Mouse (Mus musculus): ENCODE data around the gene Irgm1. TPM values are rescaled to one million over a fixed set of nuclear protein-coding genes. Genes with fewer than 3 reads are reported as not detected.
A peak's percentile ranks its signal among the peaks of the same experiment; 100 is the strongest.
"Not testable (repeated sequence)": the region's sequence is repeated elsewhere in the genome, so short reads cannot be mapped to it uniquely, and the experiment has no call there.

Irgm1 gene
- polyA plus RNA-seq, 1 experiment: 20.1 TPM

- H3K9me3 ChIP-seq (replicated peaks; ENCODE audit: control insufficient read depth, insufficient read depth, low read length, poor library complexity, severe bottlenecking): no peaks in the 10 kb centered on the region
- no peak overlapping the region for H3K9ac ChIP-seq (ENCODE audit: low read depth, poor library complexity, severe bottlenecking)
- no peaks in the 10 kb centered on the region for H3K4me1 ChIP-seq (ENCODE audit: control insufficient read depth, insufficient read depth, low read length)
- H3K36me3 ChIP-seq (ENCODE audit: control insufficient read depth, insufficient read depth, low read length, poor library complexity, severe bottlenecking): no peaks in the 10 kb centered on the region
- H3K4me3 ChIP-seq (ENCODE audit: low read depth, low read length): no peak overlapping the region
- no peak overlapping the region for H3K27ac ChIP-seq (ENCODE audit: insufficient read depth, low read length)
- 0 out of 2 replicates have a peak, but pooled peaks cover 2% of the 10 kb centered on the region for H3K27me3 ChIP-seq (ENCODE audit: control insufficient read depth, insufficient read depth, low read length, poor library complexity, severe bottlenecking)
- TF ChIP-seq CTCF (IDR thresholded peaks at IDR 0.05; ENCODE audit: low read depth, low read length): peak; percentile 53
- TF ChIP-seq EP300 (IDR thresholded peaks at IDR 0.05; ENCODE audit: insufficient read depth, low read depth, low read length): no peak
These were observed 20.1 kb downstream of the Irgm1 start for GRCm38 (mm10) chr11:48851270-48851995.

GRCm38 (mm10) chr11:48850240-48850639 is 21.2 kb downstream of the Irgm1 start:
- H3K4me3 ChIP-seq (ENCODE audit: low read depth, low read length): no peak overlapping the region
- H3K4me1 ChIP-seq (ENCODE audit: control insufficient read depth, insufficient read depth, low read length): peaks cover under 1% of the 10 kb centered on the region
- H3K9me3 ChIP-seq (replicated peaks; ENCODE audit: control insufficient read depth, insufficient read depth, low read length, poor library complexity, severe bottlenecking): no peaks in the 10 kb centered on the region
- H3K27ac ChIP-seq (ENCODE audit: insufficient read depth, low read length): no peak overlapping the region
- TF ChIP-seq EP300 (IDR thresholded peaks at IDR 0.05; ENCODE audit: insufficient read depth, low read depth, low read length): no peak
- TF ChIP-seq POLR2A (IDR thresholded peaks at IDR 0.05; ENCODE audit: insufficient read depth, low read length): no peak
- no peak for TF ChIP-seq CTCF (IDR thresholded peaks at IDR 0.05; ENCODE audit: low read depth, low read length)
- H3K9ac ChIP-seq (ENCODE audit: low read depth, poor library complexity, severe bottlenecking): no peak overlapping the region
- H3K27me3 ChIP-seq (ENCODE audit: control insufficient read depth, insufficient read depth, low read length, poor library complexity, severe bottlenecking): 0 out of 2 replicates have a peak, but pooled peaks cover 2% of the 10 kb centered on the region
- H3K36me3 ChIP-seq (ENCODE audit: control insufficient read depth, insufficient read depth, low read length, poor library complexity, severe bottlenecking): no peaks in the 10 kb centered on the region

- peaks cover 3% of the 10 kb centered on the region for H3K4me1 ChIP-seq (ENCODE audit: control insufficient read depth, insufficient read depth, low read length)
These were observed 24.6 kb downstream of the Irgm1 start for GRCm38 (mm10) chr11:48846881-48847280.

GRCm38 (mm10) chr11:48846362-48846761 is 25.1 kb downstream of the Irgm1 start:
- H3K4me3 ChIP-seq (ENCODE audit: low read depth, low read length); H3K9ac ChIP-seq (ENCODE audit: low read depth, poor library complexity, severe bottlenecking); H3K27ac ChIP-seq (ENCODE audit: insufficient read depth, low read length); H3K27me3 ChIP-seq (ENCODE audit: control insufficient read depth, insufficient read depth, low read length, poor library complexity, severe bottlenecking); H3K36me3 ChIP-seq (ENCODE audit: control insufficient read depth, insufficient read depth, low read length, poor library complexity, severe bottlenecking); H3K9me3 ChIP-seq (replicated peaks; ENCODE audit: control insufficient read depth, insufficient read depth, low read length, poor library complexity, severe bottlenecking); H3K4me1 ChIP-seq (ENCODE audit: control insufficient read depth, insufficient read depth, low read length): not testable (repeated sequence)

More at GRCm38 (mm10) chr11:48846881-48847280, 24.6 kb downstream of the Irgm1 start:
- H3K9ac ChIP-seq (ENCODE audit: low read depth, poor library complexity, severe bottlenecking): no peak overlapping the region
- no peaks in the 10 kb centered on the region for H3K36me3 ChIP-seq (ENCODE audit: control insufficient read depth, insufficient read depth, low read length, poor library complexity, severe bottlenecking)
- no peak overlapping the region for H3K4me3 ChIP-seq (ENCODE audit: low read depth, low read length)
- no peaks in the 10 kb centered on the region for H3K27me3 ChIP-seq (ENCODE audit: control insufficient read depth, insufficient read depth, low read length, poor library complexity, severe bottlenecking)
- TF ChIP-seq POLR2A (IDR thresholded peaks at IDR 0.05; ENCODE audit: insufficient read depth, low read length) (no peak), CTCF (IDR thresholded peaks at IDR 0.05; ENCODE audit: low read depth, low read length) (no peak), EP300 (IDR thresholded peaks at IDR 0.05; ENCODE audit: insufficient read depth, low read depth, low read length) (no peak)
- no peak overlapping the region for H3K27ac ChIP-seq (ENCODE audit: insufficient read depth, low read length)
- H3K9me3 ChIP-seq (replicated peaks; ENCODE audit: control insufficient read depth, insufficient read depth, low read length, poor library complexity, severe bottlenecking): no peaks in the 10 kb centered on the region

- Histone ChIP-seq H3K4me3 (ENCODE audit: low read depth, low read length) (no peak overlapping the region), H3K9ac (ENCODE audit: low read depth, poor library complexity, severe bottlenecking) (no peak overlapping the region), H3K27me3 (ENCODE audit: control insufficient read depth, insufficient read depth, low read length, poor library complexity, severe bottlenecking) (no peaks in the 10 kb centered on the region), H3K9me3 (replicated peaks; ENCODE audit: control insufficient read depth, insufficient read depth, low read length, poor library complexity, severe bottlenecking) (no peaks in the 10 kb centered on the region), H3K27ac (ENCODE audit: insufficient read depth, low read length) (no peak overlapping the region), H3K36me3 (ENCODE audit: control insufficient read depth, insufficient read depth, low read length, poor library complexity, severe bottlenecking) (no peaks in the 10 kb centered on the region), H3K4me1 (ENCODE audit: control insufficient read depth, insufficient read depth, low read length) (peaks cover 3% of the 10 kb centered on the region)
- TF ChIP-seq CTCF (IDR thresholded peaks at IDR 0.05; ENCODE audit: low read depth, low read length): no peak
- TF ChIP-seq POLR2A (IDR thresholded peaks at IDR 0.05; ENCODE audit: insufficient read depth, low read length): no peak
- TF ChIP-seq EP300 (IDR thresholded peaks at IDR 0.05; ENCODE audit: insufficient read depth, low read depth, low read length): no peak
These were observed 26.2 kb downstream of the Irgm1 start for GRCm38 (mm10) chr11:48845244-48845815.

- H3K4me3 ChIP-seq (ENCODE audit: low read depth, low read length): no peak overlapping the region
- peaks cover 3% of the 10 kb centered on the region for H3K4me1 ChIP-seq (ENCODE audit: control insufficient read depth, insufficient read depth, low read length)
- H3K27me3 ChIP-seq (ENCODE audit: control insufficient read depth, insufficient read depth, low read length, poor library complexity, severe bottlenecking): no peaks in the 10 kb centered on the region
- H3K27ac ChIP-seq (ENCODE audit: insufficient read depth, low read length): no peak overlapping the region
- no peaks in the 10 kb centered on the region for H3K36me3 ChIP-seq (ENCODE audit: control insufficient read depth, insufficient read depth, low read length, poor library complexity, severe bottlenecking)
- H3K9me3 ChIP-seq (replicated peaks; ENCODE audit: control insufficient read depth, insufficient read depth, low read length, poor library complexity, severe bottlenecking): no peaks in the 10 kb centered on the region
- TF ChIP-seq CTCF (IDR thresholded peaks at IDR 0.05; ENCODE audit: low read depth, low read length): no peak
- TF ChIP-seq EP300 (IDR thresholded peaks at IDR 0.05; ENCODE audit: insufficient read depth, low read depth, low read length): no peak
- TF ChIP-seq POLR2A (IDR thresholded peaks at IDR 0.05; ENCODE audit: insufficient read depth, low read length): no peak
- H3K9ac ChIP-seq (ENCODE audit: low read depth, poor library complexity, severe bottlenecking): no peak overlapping the region
These were observed 27.2 kb downstream of the Irgm1 start for GRCm38 (mm10) chr11:48844309-48844708.

Data from ES-Bruce4 (cell line).